Mouse (Mus musculus) G1E-ER4 (cell line): ENCODE results near the gene Adgrf3. TPM values are rescaled to one million over a fixed set of nuclear protein-coding genes. Genes with fewer than 3 reads are reported as not detected.

ENCODE experiments used
- GATA1 ChIP-seq: IDR thresholded peaks from one replicate; pipeline ENCODE4 v1.8.0; 2012; ENCODE audit warnings: low read length, inconsistent platforms
- polyA plus RNA-seq: library from polyadenylated mRNA; stranded (reverse); fragments of >175 nt; gene quantifications from 2 replicates; pipeline ENCODE4 v1.2.3, GENCODE M21; 2012

The Adgrf3 gene
- polyA plus RNA-seq, 1 experiment: 0.02 TPM

DNA sequence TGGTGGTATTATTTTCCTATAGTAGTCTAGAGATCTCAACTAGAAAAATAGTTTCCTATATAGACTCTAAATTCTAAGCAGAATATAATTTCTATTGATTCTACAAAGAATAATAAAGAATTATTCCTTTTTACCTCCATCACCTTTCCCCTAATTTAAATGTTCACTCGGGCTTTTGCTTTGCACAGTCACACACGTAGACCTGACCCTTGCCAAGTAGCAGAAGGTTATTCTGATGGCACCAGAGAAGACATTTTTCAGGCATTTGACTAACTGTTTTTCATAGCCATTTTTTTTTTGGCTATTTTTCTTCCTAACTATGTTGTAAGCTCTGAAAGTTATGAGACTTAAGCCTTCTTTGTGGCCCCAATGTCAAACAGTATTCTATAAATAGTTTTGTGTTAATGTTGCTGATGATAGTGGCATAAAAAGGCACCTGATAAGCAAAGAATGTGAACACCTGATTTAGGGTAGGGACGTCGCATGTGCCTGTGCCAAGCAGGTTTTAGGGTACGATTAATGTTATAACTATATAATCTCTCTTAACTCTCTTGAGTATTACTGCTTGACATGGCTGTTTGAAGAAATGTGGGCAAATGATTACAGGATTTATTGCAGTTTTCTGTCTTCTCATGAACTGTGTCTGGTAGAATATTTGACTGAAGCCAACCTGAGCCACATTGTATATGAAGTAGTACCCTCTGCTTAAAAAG, 40.1 kb downstream of the Adgrf3 start:
- TF ChIP-seq GATA1: no peak

DNA sequence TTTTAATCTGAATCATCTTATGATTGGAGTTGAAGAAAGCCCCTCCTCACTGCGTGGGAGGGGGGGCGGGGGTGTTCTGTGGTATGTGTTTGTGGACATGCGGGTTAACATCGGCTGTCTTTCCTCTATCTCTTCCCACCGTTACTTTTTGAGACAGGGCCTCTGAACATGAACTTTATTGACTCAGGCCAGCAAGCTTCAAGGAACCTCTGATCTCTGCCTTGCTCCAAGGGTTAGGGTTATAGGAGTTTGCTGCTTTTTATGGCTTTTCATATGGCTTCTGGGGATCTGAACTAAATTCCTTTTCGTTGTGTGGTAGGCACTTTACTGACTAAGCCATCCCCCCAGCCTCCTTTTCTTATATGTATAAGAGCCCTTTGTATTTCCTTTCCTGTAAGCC, 43.2 kb downstream of the Adgrf3 start:
- TF ChIP-seq GATA1: no peak

DNA sequence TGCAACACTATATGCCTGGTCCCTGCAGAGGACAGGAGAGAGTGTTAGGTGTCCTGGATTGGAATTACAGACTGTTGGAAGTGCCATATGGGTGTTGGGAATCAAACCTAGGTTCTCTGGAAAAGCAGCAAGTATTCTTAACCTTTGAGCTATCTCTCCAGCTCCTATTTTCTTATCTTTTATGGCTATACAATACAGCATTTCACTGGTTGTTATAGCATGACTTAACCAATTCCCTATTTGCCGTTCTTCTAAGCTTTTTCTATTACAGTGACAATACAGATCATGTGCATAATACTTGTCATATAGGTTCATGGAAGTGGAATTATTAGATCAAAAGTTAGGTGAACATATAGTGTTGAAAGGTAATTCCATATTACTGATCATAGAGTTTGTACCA, 43.7 kb downstream of the Adgrf3 start:
- TF ChIP-seq GATA1: no peak

DNA sequence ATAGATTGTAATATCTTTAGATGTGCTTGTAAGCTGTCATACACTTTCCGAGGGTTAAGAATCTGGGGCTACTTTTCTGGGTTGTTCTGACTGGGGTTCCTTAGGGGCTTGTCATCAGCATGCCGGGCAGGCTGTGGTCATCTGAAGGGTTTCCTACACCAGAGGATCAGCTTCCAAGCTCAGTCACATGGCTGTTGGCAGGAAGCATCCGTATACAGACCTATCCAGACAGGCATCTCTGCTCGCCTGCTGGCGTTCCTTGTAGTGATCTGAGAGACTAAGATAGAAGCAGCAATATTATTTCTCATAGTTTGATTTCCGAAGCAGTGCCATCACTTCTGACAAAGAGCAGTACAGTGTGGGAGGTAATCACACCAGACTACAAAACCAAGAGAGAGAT, 45.9 kb downstream of the Adgrf3 start:
- TF ChIP-seq GATA1: no peak

DNA sequence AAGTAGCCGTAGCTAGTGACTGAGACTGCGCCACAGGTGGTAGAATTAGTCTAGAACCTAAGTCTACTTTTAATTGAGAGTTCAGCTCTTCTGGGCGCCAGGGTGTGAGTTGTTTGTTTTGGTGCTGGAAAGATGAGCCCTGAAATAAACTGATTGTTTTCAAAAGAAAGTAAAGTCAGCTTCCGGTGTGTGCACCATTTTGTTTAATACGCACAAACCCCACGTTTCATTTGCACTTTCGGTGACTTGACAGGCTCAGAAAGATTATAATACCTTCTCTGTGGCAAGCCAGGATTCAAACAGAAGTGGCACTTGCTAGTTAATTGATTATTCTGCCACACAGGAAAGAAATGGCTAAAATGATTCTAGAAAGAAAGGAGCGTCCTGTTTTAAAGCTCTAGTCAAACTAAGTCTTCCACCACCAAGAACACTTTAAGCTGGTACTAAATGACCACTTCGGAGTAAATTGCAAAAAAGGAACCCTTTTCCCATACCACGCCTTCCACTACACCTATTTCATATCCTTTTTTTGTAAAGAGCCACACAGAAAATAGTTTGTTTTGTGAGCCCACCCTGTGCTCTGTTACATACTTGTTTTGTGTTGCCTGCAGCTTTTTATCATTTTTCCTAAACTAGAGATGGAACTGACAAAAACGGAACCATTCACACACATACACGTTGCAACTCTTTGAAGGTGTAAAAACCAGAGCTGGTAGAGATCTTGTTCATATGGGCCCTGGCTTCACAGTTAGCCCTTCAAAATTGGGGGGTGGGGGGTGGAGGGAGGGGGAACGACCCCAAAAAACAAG, 49.5 kb downstream of the Adgrf3 start:
- no peak for TF ChIP-seq GATA1

DNA sequence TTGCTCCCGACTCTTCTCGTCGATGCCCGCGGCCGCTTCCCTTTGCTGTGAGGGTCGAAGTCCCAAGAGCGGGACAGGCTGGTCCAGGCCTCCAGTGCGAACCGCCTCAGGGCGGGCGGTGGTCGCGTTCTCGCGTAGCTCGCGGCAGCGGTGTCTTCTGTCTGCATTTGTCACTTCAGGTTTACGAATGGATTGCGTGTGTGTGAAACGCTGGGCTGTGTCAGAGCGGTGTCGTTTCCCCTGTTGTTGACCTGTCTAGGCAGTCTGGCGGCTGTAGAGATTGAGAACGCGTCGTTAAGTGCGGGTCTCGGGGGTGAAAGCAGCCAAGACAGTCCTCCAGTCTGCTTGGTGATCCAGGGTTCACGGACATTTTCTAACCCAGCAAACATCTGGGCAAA, 50.1 kb downstream of the Adgrf3 start:
- TF ChIP-seq GATA1: no peak

DNA sequence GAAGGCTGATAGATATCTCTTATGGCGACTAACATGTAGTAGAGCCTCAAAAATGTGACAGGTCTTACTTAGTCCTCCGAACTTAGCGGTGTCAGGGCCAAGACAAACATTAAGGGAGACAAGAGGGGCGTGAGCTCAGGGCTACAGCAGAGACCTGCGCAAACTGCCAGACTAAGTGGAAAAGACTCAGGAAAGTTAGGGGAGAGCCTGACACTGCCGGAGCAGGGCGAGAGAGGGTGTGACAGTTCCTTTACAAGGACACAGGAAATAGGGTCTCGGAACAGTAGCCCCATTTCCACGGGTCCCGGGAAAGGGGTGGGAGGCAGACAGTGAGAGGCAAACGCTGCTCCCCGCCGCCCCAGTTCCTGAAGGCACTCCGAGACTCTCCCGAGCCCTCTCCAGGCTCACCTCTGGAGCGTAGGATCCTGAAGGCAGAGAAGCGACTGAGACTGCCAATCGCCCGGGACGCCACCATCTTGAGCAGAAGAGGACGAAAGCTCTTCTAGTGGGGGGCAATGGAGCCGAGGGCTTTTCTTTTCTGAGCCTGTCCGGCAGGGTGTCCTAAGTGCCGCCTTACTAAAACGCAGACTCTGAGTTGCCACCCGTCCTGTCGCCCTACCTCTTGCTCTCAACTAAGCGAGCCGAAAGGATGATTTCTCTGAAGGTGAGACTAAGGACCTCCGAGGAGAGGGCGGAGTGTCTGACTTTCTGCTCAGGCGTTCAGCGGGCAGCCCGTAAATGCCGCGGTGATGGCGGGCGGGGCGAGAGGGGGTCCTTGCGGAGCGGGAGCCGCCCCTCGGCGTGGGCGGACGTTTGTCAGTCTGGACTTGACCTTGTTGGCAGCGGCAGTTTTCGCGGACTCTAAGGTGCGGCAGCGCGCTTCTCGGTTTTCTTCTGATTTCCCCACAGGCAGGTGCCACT, 50.8 kb downstream of the Adgrf3 start, which contains the start of the genes Hadha and Hadhb:
Gene Hadha (minus strand): TSS at position 689 of the 921 bp plus-strand sequence.
Gene Hadhb (plus strand): TSS at position 775 of the 921 bp plus-strand sequence.
- no peak for TF ChIP-seq GATA1

DNA sequence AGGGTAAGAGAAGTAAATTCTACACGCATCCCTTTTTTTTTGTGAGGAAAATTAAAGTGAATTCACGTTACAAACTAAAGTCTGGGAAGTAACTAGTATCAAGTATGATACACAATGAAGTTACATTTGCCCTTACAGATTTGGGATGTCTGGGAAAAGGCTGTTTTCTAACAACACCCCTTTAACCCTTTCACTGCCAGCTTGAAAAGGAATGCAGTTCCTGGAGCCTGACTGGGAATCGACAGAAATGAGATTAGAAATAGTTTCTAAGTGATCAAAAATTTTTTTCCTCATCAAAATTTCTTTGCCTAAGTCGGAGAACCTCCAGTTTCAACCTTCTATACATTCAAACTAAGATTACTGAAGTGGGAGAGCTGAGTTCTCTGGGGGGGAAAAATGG, 51.5 kb downstream of the Adgrf3 start:
- no peak for TF ChIP-seq GATA1

DNA sequence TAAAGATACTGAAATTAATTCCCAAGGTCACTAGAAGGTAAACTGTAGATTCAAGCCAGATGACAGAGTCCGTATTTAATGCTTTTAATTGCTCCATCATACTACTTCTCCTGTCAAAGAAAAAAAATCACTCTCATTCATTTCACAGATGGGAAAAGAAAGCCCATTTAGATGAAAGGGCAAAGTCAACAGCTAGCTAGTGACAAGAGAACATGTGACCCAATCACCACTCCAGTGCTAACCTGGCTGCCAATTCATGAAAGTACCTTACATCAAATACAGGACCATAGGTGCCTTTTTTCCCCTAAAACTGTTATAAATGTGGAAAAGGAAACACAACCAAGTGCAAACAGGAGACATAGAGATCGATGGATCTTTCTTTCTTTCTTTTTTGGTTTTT, 52.3 kb downstream of the Adgrf3 start:
- no peak for TF ChIP-seq GATA1

DNA sequence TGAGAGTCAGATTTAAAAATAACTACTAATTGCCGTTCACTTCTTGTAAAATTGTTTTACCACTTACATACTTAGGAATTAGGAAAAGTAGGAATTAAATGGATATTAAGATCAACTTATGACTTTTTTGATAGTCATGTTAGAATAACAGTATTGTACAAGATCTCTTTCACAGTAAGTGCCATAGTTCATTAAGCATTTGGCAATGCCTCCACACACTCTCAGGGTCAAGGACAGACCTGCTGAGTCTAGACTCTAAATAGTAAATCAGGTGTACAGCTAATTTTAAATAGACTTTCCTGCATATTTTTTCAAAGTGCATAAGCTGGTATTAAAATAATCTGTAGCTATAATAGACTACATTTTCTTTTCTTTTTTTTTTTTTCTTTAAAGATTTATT, 53.1 kb downstream of the Adgrf3 start:
- TF ChIP-seq GATA1: no peak

DNA sequence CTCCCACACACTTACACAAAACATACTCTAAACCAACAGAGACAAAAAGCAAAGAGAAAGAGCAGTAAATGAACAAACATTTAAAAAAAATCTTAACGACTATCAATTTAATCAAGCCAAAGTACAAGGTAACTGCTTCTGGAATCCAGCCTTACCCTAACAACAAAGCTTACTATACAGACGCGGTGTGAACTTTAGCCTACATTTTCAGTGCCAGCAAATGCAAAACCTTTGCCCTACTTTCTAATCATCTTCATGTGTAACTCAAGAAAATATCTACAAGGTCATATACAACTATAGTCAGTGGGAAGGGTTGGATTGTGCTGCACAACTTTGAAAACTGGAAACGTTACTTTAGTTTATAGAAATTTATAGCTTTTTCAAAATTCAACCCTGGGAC, 53.5 kb downstream of the Adgrf3 start:
- no peak for TF ChIP-seq GATA1

DNA sequence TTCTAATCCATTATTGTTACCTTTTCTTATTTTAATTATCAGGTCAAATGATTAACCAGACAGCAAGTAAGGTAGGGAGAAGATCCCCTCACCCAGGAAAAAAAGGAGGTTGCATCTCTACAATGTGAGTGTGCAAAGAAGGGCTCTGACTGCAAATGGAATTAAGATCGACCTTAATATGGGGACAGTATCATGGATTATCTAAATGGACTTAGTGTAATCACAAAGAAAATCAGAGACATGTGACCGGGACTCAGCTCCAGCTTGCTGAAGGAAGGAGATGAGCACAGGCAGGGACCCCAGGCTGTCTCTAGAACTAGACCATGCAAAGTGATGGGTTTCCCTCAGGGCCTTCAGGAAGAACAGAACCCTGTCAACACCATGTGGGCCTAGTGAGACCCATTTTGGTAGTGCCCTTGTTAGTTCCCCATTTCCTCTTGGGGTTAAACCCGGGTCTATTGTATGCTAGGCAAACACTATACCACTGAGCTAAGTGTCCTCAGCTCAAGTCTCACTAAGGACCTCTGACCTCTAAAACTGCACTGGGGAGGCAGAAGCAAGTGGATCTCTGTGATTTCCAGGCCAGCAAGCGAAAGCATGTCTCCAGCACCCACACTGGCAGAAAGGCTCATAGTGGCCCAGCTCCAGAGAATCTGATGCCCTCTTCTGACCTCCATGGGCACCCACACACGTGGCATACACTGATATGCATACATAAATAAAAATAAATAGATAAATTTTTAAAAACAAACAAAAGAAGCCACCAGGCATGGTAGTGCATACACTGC, 57.2 kb downstream of the Adgrf3 start:
- no peak for TF ChIP-seq GATA1

DNA sequence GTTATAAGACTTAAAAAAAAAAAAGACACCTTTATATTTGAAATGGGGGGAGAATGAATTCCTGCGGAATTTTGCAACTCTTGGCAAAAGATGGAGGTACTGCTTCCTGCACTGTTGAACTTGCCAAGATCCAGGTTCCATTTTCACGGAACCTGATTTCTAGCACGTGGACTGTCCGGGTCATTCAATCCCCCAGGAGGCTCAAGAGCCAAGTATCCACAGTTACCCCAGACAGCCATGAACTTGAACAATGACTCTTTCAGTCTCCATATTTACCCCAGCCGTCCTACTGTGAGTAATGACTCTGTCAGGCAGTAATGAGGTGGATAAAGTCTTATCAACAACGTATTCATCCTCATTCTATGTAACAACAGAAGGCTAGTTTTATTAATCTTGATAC, 59.0 kb downstream of the Adgrf3 start:
- no peak for TF ChIP-seq GATA1

Other genes with a start within 250 kb of the Adgrf3 start
- gene Il6, start 192.6 kb downstream of the Adgrf3 start, polyA plus RNA-seq: not detected in 2 replicates
- 21.7 and 23.6 TPM in 2 replicates for gene Tyms, start 132.1 kb downstream of the Adgrf3 start, polyA plus RNA-seq
- not detected in 2 replicates for gene Garem2, start 100.6 kb downstream of the Adgrf3 start, polyA plus RNA-seq
- gene 3110082J24Rik, start 99.6 kb downstream of the Adgrf3 start, polyA plus RNA-seq: not detected in 2 replicates
- gene Hadha, start 50.6 kb downstream of the Adgrf3 start, polyA plus RNA-seq: 11.2 and 44.6 TPM in 2 replicates
- gene Hadhb, start 50.5 kb downstream of the Adgrf3 start, polyA plus RNA-seq: 6.8 and 66.0 TPM in 2 replicates
- gene Selenoi, start 26.9 kb upstream of the Adgrf3 start, polyA plus RNA-seq: 0.67 and 1.4 TPM in 2 replicates
- not detected in 2 replicates for gene Drc1, start 75.7 kb upstream of the Adgrf3 start, polyA plus RNA-seq